Mouse (Mus musculus) E14TG2a.4 (cell line): ENCODE data around the gene Ptpra.
A peak's percentile ranks its signal among the peaks of the same experiment; 100 is the strongest.

Source experiments
- CTCF ChIP-seq: conservative IDR thresholded peaks from 2 replicates; pipeline ENCODE4 v1.5.1; 2014; ENCODE audit warnings: low read length
- NANOG ChIP-seq: IDR thresholded peaks from 2 replicates; pipeline ENCODE4 v1.6.1; 2014; ENCODE audit warnings: borderline replicate concordance, low read length, mixed read lengths

- peak; percentile 97 for TF ChIP-seq CTCF
- TF ChIP-seq NANOG: no peak
Observed at GRCm38 (mm10) chr2:130411558-130412495, 38.3 kb upstream of the Ptpra start.
